Mouse (Mus musculus) liver, postnatal 0 days (tissue): ENCODE results near the gene Astn2. TPM values are rescaled to one million over a fixed set of nuclear protein-coding genes. Genes with fewer than 3 reads are reported as not detected.

Experiments
- ATAC-seq: fragments of 200-750 bp; cut with Nextera tagmentation; 2 replicates; pipeline ENCODE4 v1.8.0; 2017; ENCODE audit warnings: mild to moderate bottlenecking, moderate library complexity
- DNase-seq: peaks from one replicate; pipeline ENCODE4 v3.0.0-alpha.2; 2016
- H3K27ac ChIP-seq: fragments of 300-500 bp; sonication (generic); 2 replicates; pipeline ENCODE4 v1.5.1; 2014; ENCODE audit warnings: antibody characterized with exemption, moderate library complexity, mild to moderate bottlenecking, low read depth
- H3K27me3 ChIP-seq: fragments of 300-500 bp; sonication (generic); 2 replicates; pipeline ENCODE4 v1.6.1; 2014; ENCODE audit warnings: low read length, control low read depth, mixed read lengths; ENCODE audit not compliant: insufficient read depth
- H3K36me3 ChIP-seq: fragments of 300-500 bp; sonication (generic); replicated peaks from 2 replicates; pipeline ENCODE4 v1.6.1; 2014; ENCODE audit warnings: mild to moderate bottlenecking, control low read depth, low read length, moderate library complexity, mixed read lengths; ENCODE audit not compliant: insufficient read depth
- H3K4me1 ChIP-seq: fragments of 300-500 bp; sonication (generic); 2 replicates; pipeline ENCODE4 v1.6.1; 2014; ENCODE audit warnings: antibody characterized with exemption, mild to moderate bottlenecking, control low read depth; ENCODE audit not compliant: insufficient read depth
- H3K4me2 ChIP-seq: fragments of 300-500 bp; sonication (generic); 2 replicates; pipeline ENCODE4 v1.6.1; 2014; ENCODE audit warnings: low read depth, mild to moderate bottlenecking, low read length, moderate library complexity, mixed read lengths
- H3K4me3 ChIP-seq: fragments of 300-500 bp; sonication (generic); 2 replicates; pipeline ENCODE4 v1.5.1; 2014; ENCODE audit warnings: low read depth, low read length
- H3K9ac ChIP-seq: fragments of 300-500 bp; sonication (generic); replicated peaks from 2 replicates; pipeline ENCODE4 v1.6.1; 2014; ENCODE audit warnings: mild to moderate bottlenecking, moderate library complexity
- H3K9me3 ChIP-seq: fragments of 300-500 bp; sonication (generic); 2 replicates; pipeline ENCODE4 v1.6.1; 2016; ENCODE audit warnings: mild to moderate bottlenecking, control low read depth, low read length, mixed read lengths
- CTCF ChIP-seq: sonication (generic); IDR thresholded peaks from 2 replicates; pipeline ENCODE4 v1.5.1; 2016; ENCODE audit warnings: antibody characterized with exemption, low read depth
- EP300 ChIP-seq: IDR thresholded peaks from 2 replicates; pipeline ENCODE4 v1.6.1; 2016; ENCODE audit warnings: antibody characterized with exemption, low read depth, mild to moderate bottlenecking
- WGBS: fragments of 180-500 bp; shearing (Covaris S2); extraction: QIAGEN DNeasy Blood & Tissue Kit; methylation state at CpG from one replicate; pipeline ENCODE4 v1.1.7; 2014; ENCODE audit not compliant: insufficient replicate concordance; 5-methylcytosine and 5-hydroxymethylcytosine counted together
- polyA plus RNA-seq: library from polyadenylated mRNA; unstranded; fragments of >200 nt; fragmentation: Nextera tagmentation; extraction: Ambion mirVana; gene quantifications from 2 replicates; pipeline ENCODE4 v1.2.1, GENCODE M21; 2015

The Astn2 gene
- polyA plus RNA-seq, 1 experiment from 2014 or later = 0.02 TPM

- DNase-seq (no peak), ATAC-seq (no peak)
- no peaks in the 10 kb centered on the region for H3K4me1 ChIP-seq
- H3K4me2 ChIP-seq = no peak overlapping the region
- H3K9ac ChIP-seq = no peak overlapping the region
- 60% methylated on average over 9 of the region's 9 CpGs for WGBS
- no peak overlapping the region for H3K27ac ChIP-seq
- no peak overlapping the region for H3K4me3 ChIP-seq
- H3K27me3 ChIP-seq = no peaks in the 10 kb centered on the region
- no peaks in the 10 kb centered on the region for H3K36me3 ChIP-seq
- no peak for TF ChIP-seq CTCF
- H3K9me3 ChIP-seq = no peaks in the 10 kb centered on the region
These were observed 181.7 kb downstream of the Astn2 start for GRCm38 (mm10) chr4:66222602-66223317.

DNA sequence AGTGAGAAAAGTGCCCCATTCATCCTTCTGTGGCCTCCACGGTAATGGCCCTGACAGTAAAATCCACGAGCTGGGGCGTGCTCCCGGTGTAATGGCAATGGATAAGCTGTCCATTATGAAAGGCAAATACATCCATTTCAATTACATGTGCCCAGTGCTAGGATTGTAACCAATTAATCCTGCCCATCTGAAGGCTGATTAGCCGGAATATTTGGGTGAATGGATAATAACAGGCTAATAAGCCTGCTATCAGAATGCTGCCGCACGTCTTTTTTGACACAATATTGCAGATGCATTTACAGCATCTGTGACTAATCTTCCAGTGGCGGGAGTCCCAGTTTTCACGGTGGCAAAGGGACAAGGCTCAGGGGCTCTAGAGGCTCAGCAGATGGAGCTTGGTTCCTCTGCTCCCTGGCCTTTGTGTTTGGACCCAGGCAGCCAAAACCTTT lies 189.2 kb downstream of the Astn2 start:
- Histone ChIP-seq H3K27ac (no peak overlapping the region), H3K4me3 (no peak overlapping the region), H3K9me3 (no peaks in the 10 kb centered on the region), H3K9ac (no peak overlapping the region), H3K4me1 (no peaks in the 10 kb centered on the region), H3K27me3 (no peaks in the 10 kb centered on the region), H3K36me3 (no peaks in the 10 kb centered on the region), H3K4me2 (no peak overlapping the region)
- 63% methylated on average over 9 of the region's 9 CpGs for WGBS
- ATAC-seq (no peak), DNase-seq (no peak)
- TF ChIP-seq CTCF = no peak
- TF ChIP-seq EP300 = no peak

DNA sequence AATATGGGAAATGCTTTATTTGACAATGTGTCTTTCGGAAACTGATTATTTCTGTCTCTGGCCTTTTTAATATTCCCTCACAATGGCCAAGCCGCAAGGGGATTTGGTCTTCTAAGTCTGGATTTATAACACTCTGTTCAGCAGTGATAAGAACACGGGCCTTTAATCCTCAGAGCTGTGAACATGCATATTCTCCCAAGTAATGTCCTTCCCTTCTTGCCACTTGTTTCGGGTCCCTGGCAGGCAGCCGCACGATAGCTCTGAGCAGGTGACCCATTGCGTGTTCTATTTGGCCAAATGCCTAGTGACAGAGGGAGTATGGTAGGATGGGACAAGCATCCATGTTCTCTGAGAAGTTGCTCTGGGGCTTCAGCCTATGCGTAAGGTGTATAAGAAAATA lies 214.8 kb downstream of the Astn2 start:
- H3K36me3 ChIP-seq = no peaks in the 10 kb centered on the region
- H3K27ac ChIP-seq = no peak overlapping the region
- no peak overlapping the region for H3K4me3 ChIP-seq
- WGBS = 83% methylated on average over 8 of the region's 8 CpGs
- H3K4me2 ChIP-seq = no peak overlapping the region
- H3K4me1 ChIP-seq = no peaks in the 10 kb centered on the region
- DNase-seq (no peak), ATAC-seq (no peak)
- H3K9ac ChIP-seq = no peak overlapping the region
- H3K27me3 ChIP-seq = no peaks in the 10 kb centered on the region
- no peaks in the 10 kb centered on the region; the same call in 1 of the 2 replicates for H3K9me3 ChIP-seq
- TF ChIP-seq EP300 (no peak), CTCF (no peak)

GRCm38 (mm10) chr4:66175887-66176533 lies 228.4 kb downstream of the Astn2 start:
- Histone ChIP-seq H3K4me1 (no peaks in the 10 kb centered on the region), H3K36me3 (no peaks in the 10 kb centered on the region), H3K4me3 (no peak overlapping the region)

DNA sequence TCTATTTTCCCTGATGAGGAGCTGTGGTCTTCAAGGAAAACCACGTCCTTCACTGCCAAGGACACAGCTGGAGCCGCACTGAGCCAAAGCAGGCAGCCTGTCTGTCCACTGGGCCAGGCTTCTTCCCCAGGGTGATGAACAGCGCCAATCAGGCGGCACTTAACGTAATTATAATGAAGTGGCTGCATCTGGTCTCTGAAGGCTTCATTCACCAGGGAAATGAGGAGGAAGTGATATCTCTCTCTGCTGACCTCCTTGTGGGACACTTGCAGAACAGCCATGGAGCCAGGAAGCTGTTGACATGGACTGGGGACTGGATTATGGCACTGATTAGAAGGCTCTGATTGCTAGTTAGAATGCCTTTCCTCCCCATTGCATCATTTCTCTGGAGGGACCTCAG lies 232.8 kb downstream of the Astn2 start:
- H3K36me3 ChIP-seq = no peaks in the 10 kb centered on the region
- no peak overlapping the region for H3K9ac ChIP-seq
- DNase-seq (no peak), ATAC-seq (no peak)
- no peak overlapping the region for H3K27ac ChIP-seq
- no peaks in the 10 kb centered on the region for H3K9me3 ChIP-seq
- no peaks in the 10 kb centered on the region for H3K27me3 ChIP-seq
- 55% methylated on average over 5 of the region's 5 CpGs for WGBS
- no peak overlapping the region for H3K4me2 ChIP-seq
- TF ChIP-seq CTCF = no peak
- no peak for TF ChIP-seq EP300
- no peak overlapping the region for H3K4me3 ChIP-seq
- no peaks in the 10 kb centered on the region for H3K4me1 ChIP-seq

More at GRCm38 (mm10) chr4:66175887-66176533, 228.4 kb downstream of the Astn2 start:
- Histone ChIP-seq H3K27ac (no peak overlapping the region), H3K9ac (no peak overlapping the region), H3K9me3 (no peaks in the 10 kb centered on the region), H3K4me2 (no peak overlapping the region), H3K27me3 (no peaks in the 10 kb centered on the region)
- DNase-seq (no peak), ATAC-seq (no peak)
- 62% methylated on average over 14 of the region's 14 CpGs for WGBS
- TF ChIP-seq CTCF (no peak), EP300 (no peak)

- ATAC-seq = no peak
- no peak overlapping the region for H3K4me2 ChIP-seq
- DNase-seq = no peak
- H3K36me3 ChIP-seq = no peaks in the 10 kb centered on the region
- no peaks in the 10 kb centered on the region for H3K27me3 ChIP-seq
- H3K4me1 ChIP-seq = no peaks in the 10 kb centered on the region
- TF ChIP-seq EP300 = no peak
- no peak for TF ChIP-seq CTCF
- 61% methylated on average over 3 of the region's 3 CpGs for WGBS
- no peak overlapping the region for H3K4me3 ChIP-seq
- no peaks in the 10 kb centered on the region for H3K9me3 ChIP-seq
- H3K9ac ChIP-seq = no peak overlapping the region
- H3K27ac ChIP-seq = no peak overlapping the region
These were observed 233.6 kb downstream of the Astn2 start for GRCm38 (mm10) chr4:66170787-66171186.
